Mouse (Mus musculus): Measurements from ENCODE around the gene M1ap.

M1ap gene

DNA sequence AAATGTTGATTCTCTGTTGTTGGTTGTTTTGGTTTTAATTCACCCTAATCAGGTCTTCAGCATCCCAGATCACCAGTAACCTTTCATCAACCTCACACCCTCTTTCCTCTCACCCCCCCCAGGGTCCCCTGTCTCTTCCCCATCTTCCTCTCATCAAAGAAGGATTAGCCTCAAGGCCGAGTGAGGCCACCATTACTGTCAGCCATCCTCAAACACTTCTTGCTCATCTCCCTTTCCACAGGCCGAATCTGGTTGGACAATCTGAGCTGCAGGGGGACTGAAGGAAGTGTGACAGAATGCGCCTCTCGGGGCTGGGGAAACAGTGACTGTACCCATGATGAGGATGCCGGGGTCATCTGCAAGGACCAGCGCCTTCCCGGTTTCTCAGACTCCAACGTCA lies 90.5 kb downstream of the M1ap start:
- no peak for DNase-seq (ENCODE audit: low spot score)

DNA sequence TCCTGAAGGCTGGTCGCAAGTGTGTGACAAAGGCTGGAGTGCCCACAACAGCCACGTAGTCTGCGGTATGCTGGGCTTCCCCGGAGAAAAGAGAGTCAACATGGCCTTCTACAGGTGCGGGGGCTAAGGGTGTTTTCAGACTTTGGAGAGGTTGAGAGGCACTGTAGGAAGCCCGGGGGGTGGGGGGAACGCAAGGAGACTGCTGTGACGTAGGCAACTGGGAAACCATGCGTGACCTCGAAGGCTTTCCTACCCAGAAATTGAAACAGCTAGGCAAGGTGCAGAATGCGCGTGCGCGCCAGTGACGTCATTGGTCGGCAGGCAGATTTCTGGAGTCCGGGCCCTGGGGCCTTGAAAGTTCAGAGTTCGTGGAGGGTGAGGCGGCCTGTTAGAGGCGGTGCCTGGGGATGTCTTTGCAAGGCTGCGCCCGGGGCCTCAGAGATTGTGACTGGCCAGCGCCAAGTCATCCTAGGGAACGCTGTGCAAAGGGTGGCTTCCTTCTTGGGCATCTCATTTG lies 91.9 kb downstream of the M1ap start:
- DNase-seq (ENCODE audit: low spot score), result no peak

DNA sequence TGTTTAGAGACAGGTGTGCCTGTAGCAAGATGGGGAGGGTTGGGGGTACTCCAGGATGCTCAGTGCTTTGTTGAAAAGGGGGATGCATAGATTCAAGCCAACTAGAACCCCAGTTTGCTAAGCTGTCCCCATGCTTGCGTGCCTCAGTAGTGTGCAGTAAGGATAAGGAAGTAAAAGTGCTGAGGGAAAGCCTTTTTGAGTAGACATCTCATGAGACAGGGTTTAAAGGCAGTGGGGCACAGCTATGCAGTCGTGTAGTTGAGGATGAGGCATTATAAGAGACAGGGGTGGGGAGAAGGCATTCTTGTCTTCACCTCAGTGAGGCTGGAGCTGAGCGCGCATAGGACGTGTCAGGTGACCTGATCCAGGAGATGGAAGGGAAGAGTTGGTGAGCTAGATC lies 93.9 kb downstream of the M1ap start:
- DNase-seq (ENCODE audit: low spot score), result no peak

DNA sequence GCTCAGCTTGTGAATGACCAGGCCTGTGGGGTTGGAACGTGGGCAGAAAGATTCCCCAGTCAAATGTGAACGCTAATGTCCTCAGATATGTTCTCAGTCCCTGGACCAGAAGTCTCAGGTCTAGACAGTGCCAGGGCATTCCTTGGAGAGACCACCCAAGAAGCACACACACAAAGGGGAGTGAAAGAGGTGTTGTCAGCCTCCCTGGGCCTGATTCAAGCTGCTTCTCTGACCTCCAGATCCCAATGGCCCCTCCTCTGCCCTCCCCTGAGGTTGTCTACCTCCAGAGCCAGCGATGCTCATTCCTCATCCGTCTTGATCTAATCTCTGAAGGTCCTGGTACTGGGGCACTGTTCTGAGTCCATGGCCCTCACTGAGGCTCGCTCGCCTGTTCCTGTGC lies 96.9 kb downstream of the M1ap start:
- DNase-seq (ENCODE audit: low spot score), result no peak

DNA sequence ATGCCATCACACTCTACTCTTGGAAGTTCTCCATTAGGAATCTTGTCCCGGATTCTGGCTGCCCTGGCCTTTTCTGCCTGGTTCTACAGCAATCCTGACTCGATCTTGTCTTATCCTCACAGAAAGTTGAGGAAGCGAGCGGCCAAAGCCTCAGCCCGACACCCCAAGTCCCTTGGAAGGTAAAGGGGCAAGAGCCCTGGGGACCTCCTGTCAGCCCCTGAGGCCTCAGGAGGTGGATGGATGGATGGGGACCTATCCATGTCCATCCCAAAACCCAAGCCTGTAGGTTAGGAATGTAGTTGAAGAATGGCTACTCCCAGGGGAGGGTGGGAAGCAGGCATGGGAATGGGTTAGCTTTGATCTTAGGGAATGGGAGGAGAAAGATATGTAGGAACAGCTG lies 97.3 kb downstream of the M1ap start:
- DNase-seq (ENCODE audit: low spot score), result no peak

DNA sequence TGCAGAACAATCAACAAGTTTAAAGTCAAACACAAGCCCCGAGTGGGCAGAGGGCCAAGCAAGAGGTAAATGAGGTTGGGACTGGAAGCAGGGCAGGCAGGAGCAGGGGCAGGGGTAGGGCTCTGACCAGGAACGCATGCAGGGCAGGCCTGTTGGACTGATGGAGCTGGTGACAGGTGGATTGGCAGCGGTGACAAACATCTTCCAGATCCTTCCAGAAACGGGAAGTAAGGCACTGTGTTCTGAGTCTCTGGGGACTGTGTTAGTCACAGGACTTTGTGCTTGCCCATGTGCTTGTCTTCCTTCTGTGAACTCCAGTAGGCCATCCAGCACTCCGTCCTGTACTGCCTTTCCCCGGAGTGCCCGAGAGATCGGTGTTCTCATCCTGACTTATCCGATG lies 98.0 kb downstream of the M1ap start:
- DNase-seq (ENCODE audit: low spot score), result peak; percentile 47

DNA sequence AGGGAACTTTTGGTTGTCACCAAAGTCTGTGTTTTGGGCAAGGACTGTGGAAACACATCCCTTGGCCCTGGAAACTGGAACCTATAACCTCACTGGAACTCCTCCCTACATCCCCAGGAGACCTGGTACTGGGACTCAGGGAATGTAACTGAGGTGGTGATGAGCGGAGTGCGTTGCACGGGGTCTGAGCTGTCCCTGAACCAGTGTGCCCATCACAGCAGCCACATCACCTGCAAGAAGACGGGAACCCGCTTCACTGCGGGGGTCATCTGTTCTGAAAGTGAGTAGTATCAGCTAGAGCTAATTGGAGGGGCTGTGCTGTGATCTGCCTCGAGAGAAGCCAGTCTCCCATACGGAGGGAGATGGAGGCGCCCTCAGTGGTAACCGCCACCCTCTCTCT lies 102.7 kb downstream of the M1ap start:
- DNase-seq (ENCODE audit: low spot score), result no peak

DNA sequence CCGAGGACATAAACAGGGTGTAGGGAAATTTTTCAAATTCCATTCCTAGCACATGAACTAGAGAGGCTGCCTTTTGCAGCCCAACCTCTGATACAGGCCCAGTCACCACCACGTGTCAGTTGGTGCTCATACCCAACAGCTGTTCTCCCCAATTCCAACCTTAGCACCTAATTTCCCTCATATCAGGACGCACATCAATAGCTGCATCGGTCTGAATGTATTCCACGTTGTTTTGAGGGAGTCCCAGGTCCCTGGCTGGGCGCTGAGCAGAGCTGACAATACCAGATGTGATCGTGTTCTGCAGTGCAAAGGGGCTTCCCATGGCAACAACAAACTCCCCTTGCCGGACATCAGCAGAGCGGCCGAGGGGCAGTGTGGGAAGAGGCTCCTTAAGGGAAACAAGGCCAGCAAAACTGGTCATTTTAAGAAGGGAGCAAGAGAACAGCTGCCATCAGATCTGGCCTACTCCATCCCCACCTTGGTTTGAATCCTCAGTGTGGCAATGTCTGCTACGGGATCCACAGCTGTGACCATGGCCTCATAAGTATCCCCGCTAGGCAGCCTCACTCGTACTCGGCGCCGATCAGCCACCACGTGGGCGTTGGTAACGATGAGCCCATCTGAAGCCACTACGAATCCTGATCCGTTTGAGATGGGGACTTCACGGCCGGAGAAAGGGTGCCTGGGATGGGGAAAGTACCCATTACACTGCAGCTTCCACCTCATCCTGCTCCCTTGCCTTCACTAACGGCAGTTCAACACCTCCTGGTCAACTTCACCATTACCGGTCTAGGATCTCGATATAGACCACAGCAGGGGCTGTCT lies 106.6 kb downstream of the M1ap start:
- peak; percentile 42 for DNase-seq (ENCODE audit: low spot score)

DNA sequence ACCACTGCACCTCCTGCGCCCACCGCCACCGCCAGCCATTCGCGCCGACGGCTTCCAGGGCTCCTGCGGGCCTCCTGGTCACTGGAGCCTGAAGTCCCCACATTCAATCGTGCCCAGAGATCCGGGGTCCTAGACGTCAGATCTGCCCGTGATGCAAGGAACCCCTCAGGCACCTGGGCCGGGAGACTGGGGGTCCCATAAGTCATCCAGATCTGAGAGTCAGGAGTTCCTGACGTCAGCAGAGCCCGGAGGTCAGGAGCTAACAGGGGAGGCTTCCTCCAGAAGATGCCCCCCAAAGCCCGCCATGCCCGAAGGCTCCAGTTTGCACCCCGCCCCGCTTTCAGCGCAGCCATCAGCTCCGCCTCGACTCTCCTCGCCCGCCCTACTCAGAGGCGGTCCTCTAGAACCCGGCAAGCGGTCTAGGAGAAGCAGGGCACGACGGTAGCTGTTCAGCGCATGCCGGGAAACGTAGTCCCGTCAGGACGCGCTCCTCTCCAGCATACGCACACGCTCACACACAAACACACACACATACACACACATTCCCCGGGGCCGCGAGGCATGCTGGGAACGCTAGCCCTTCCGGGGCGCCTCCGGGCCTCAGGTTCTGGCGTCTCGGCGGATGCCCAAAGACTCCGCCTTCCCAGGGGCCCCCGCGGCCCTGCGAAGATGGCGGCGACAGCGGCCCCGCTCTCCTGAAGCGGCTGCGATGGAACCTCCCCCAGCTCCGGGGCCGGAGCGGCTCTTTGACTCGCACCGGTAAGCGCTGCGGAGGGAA lies 107.6 kb downstream of the M1ap start, which contains the start of gene Aup1:
TSS of gene Aup1 (plus strand) at position 448 of the 778 bp plus-strand sequence.
- DNase-seq (ENCODE audit: low spot score), result peak; percentile 100

DNA sequence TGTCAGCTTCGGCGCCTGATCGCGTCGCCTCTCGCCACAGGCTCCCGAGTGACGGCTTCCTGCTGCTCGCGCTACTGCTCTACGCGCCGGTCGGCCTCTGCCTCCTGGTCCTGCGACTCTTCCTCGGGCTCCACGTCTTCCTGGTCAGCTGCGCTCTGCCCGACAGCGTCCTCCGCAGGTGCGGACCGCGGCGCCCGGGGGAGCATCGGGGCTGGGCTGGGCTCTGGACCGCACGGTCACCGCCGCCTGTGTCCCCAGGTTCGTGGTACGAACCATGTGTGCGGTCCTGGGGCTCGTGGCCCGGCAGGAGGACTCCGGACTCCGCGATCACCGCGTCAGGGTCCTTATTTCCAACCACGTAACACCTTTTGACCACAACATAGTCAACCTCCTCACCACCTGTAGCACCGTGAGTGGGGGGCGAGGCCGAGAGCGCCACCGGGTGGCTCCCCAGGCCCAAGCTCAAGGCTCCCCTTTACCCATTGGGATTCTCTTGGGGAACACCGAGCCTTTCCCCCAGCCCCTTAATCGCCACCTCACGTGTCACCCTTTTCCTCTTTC lies 108.2 kb downstream of the M1ap start, which contains the start of gene Htra2:
TSS of gene Htra2 (minus strand) at position 403 of the 561 bp plus-strand sequence.
- peak; percentile 46 for DNase-seq (ENCODE audit: low spot score)

DNA sequence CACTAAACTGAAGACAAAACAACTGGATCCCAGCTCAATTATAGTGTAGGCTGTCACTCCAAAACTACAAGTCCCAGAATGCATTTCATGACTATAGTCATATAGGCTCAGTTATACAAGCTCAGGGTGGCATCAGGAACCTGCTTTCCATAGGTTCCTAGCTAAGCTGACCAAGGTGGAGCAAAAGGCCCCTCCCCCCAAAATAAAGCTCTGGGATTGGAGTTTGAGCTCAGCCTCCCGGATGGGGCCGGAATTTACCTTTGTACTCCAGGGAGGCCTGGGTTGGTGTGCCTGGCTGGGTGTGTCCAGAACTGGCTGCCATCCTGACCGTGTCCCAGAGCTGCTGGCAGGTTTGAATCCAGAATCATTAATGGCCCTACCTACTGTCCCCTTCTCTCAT lies 111.1 kb downstream of the M1ap start, which contains the start of gene Dqx1:
TSS of gene Dqx1 (plus strand) at position 55 of the 400 bp plus-strand sequence.
- DNase-seq (ENCODE audit: low spot score), result no peak

DNA sequence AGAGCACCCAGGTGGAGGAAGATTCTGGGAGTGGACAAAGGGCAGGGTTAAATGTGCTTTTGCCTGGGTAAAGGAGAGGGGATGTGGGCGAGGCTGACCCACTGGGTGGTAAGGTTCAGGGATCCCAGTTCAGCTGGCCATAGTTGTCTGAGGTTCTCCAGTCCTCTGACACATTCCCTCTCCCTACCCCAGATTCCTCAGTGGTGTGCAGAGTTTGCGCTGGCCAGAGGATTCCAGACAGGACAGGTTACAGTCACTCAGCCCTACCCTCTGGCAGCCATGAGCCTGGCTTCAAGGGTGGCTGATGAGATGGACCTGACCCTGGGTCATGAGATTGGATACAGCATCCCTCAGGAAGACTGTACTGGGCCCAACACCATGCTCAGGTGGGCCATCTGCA lies 112.0 kb downstream of the M1ap start:
- no peak for DNase-seq (ENCODE audit: low spot score)

DNA sequence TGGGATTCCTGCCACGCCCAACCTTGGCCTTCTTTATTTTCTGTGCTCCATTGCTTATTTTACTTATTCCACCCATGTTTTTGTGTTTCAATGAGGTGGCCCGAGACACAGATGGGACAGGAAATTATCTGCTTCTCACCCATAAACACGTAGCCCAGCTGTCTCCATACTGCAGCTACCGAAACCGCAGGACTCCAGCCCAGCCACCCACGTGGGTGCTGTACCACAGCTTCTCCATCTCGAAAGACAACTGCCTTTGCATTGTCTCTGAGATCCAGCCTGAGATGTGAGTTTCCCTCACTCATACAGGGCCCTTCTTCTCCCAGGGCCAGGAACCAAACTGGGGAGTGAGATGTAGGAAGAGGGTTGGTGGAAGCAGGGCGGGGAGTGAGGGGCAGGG lies 119.3 kb downstream of the M1ap start:
- no peak for DNase-seq (ENCODE audit: low spot score)

DNA sequence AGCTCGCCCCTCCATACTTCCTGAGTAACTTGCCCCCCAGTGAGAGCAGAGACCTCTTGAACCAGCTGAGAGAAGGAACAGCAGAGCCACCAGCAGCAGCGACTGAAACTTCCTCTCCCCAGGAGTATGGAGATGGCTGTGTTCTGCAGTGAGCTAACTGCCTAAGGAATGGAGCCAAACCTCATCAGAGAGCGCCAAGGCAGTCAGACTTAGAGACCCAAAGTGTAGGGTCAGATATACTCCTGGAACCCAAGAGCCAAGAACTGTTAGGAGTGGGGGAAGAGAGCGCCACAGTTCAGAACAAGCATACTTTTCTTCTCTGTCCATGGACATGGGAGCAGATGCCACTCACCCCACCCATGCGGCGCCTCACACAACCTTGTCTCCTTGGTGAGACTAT lies 119.7 kb downstream of the M1ap start:
- DNase-seq (ENCODE audit: low spot score), result no peak

DNA sequence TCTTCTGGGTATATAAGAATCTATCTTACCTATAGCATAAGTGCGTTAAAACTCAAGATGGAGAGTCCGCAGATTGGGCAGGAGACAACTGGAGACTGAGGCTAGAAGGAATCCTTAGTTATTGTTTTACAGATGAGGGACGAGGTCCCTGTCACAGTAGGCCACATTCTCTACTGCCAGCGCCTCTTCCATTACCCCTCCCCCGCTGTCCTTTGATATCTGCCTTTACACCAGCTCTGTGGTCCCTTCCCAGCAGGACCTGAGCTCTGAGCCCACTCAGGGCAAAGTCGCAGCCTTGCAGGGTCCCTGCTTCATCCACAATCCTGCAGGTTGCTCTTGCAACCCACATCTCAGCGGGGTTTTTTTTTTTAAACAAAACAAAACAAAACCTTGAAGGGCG lies 121.5 kb downstream of the M1ap start:
- DNase-seq (ENCODE audit: low spot score), result no peak

DNA sequence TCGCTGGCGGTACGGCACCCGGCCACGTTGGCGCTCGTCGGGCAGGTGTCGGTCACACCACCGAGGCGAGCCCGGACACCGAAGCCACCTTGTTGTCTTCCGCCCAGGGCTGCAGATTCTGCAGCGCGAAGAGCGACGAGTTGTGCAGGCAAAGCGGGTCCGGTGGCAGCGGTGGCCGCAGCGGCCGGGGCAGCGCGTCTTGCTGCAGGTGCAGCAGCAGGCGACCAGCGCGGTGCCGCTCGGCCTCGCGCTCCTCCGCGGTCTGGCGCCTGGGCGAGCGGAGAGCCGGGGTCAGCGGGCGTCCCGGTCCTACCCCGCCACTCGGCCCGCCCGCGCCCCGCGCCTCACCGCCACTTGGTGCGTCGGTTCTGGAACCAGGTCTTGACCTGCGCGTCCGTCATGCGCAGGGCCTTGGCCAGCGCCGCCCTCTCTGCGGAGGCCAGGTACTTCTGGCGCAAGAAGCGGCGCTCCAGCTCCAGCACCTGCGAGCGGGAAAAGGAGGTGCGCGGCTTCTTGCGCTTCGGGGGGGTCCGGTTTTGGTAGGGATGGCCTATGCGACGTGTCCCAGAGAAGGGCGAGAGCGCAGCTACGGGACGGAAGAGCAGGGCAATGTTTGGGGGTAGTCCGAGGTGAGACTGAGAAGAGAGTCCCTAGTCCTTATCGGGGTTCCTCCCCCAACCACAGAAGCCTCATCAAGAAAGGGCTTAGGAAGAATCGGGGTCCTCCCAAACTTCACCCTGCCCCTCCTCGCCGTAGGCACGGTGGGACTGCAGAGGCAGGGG lies 122.2 kb downstream of the M1ap start:
- DNase-seq (ENCODE audit: low spot score), result no peak

DNA sequence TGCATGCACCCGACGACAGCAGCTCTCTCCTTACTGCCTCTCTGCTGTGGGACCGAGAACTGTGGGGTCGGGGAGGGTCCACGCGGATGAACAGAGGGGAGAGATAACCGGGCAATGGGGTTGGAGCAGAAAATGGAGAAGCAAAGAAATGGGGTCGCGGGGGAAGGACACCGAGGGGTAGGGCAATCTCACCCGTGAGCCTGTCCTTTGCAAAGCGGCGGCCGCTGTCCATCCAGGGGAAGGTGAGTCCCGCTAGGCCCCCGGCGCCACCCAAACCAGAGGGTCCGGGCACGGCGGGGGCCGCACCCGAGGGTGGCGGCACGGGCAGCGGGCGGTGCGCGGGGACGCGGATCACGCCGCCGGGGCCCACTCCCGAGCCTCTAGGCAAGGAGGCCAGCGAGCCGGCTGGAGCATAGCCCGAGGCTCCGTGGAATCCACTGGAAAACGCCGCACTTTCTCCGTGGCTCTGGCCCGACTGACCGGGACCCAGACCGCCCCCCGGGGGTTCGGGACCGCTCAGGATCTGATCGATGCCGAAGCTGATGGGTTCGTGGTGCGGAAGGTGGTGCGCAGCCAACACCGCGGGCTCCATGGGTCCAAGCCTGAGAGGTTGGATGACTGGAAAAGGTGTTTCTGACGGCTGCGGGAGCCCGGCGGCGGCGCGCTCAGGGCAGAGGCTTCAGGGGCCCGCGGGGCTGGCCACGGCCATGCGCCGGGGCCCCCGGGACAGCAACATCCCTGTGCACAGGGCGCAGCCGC lies 123.0 kb downstream of the M1ap start:
- no peak for DNase-seq (ENCODE audit: low spot score)

DNA sequence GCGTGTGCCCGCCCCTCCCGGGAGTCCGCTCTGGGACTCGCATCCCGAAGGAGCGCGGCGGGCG lies 123.4 kb downstream of the M1ap start, which contains the start of gene Tlx2:
TSS of gene Tlx2 (minus strand) at position 47 of the 64 bp plus-strand sequence.
- DNase-seq (ENCODE audit: low spot score), result no peak

DNA sequence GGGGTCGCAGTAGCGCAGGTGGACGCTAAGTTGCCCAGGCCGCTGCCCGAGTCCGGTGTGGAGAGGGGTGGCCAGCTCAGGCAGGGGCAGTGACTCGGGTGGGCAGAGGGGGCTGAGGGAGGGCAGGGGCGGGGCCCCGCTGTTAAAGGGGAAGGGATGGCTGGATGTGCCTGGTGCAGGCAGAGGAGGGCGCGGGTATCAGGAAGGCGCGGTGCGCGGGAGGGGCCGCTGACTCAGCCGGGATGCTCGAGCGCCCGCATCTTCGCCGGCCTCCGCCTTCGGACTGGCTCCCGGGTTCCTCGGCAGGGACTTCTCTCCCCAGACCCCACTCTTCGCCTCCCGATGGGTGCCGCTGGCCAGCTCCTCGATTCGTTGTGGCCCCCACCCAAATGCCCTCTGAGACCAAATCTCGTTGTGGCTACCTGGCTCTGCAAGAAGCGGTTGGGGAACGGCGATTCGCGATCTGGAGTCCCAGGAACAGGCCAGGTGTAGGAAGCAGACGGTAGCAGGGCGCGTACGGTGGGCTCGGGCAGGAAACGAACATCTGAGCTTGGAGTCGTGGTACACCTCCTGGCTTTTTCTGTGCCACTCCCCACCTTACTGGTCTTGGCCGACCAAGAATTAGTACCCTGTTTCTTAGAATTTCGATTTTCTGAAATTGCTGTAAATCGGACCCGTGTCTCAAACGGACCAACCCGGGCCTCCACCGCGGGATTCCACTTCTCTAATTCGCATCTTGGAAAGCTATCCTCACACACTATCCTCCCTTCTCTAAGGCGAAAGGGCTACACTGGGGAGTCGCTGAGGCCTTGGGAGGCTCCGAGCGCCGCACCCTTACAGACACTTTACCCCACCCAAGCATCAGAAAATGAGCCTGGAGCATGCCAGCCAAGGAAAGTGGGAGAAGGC lies 123.9 kb downstream of the M1ap start:
- DNase-seq (ENCODE audit: low spot score), result no peak

DNA sequence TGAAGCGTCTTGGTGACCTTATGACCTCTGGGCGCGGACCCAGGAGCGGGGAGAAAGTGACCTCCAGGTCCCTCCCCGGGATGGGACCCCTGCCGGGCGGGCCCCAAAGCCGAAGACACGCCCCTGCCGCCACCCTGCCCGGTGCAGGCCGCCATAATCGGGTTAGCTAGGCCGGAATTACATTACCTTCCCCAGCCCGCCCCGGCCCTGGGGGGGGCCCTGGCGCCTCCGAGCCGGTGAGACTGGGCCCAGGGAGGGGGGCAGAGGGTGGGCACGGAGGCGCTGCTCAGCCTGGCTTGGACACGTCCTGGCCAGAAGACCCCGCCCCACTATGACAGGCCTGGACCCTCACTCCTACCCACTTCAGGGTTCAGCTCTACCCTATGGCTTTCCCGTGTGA lies 124.5 kb downstream of the M1ap start:
- DNase-seq (ENCODE audit: low spot score), result no peak

DNA sequence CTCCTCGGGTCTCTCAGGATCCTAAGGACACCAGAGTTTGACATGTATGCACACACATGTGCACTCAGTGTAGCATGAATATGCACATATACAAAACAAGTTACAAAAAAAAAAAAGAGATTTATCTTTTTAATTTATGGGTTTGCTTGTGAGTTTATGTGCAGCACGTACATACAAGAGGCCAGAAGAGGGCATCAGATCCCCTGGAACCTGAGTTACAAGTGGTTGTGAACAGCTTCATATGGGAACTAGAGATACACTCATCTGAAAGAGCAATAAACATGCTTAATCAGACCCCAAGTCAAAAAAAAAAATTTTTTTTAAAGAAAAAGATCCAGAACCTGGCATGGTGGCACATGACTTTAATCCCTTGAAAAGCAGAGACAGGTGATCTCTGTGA lies 128.3 kb downstream of the M1ap start:
- DNase-seq (ENCODE audit: low spot score), result no peak

Data from adipocyte (in vitro differentiated cells).